Mouse (Mus musculus) fibroblast of lung, adult 2 months (primary cell): ENCODE measurements around the gene Cdh18.
"Not testable (repeated sequence)": the region's sequence is repeated elsewhere in the genome, so short reads cannot be mapped to it uniquely, and the experiment has no call there.

ENCODE experiments used
- DNase-seq: peaks from one replicate; pipeline ENCODE4 v3.0.0-alpha.2; 2011; ENCODE audit warnings: low read depth

Cdh18 gene

GRCm38 (mm10) chr15:23230616-23231015 is 681.8 kb downstream of the Cdh18 start:
- DNase-seq, result no peak

GRCm38 (mm10) chr15:23257751-23258440 is 709.1 kb downstream of the Cdh18 start:
- no peak for DNase-seq

GRCm38 (mm10) chr15:23278421-23278820 is 729.6 kb downstream of the Cdh18 start:
- DNase-seq, result no peak

GRCm38 (mm10) chr15:23305018-23305417 is 756.2 kb downstream of the Cdh18 start:
- DNase-seq, result no peak

GRCm38 (mm10) chr15:23316766-23317165 is 767.9 kb downstream of the Cdh18 start:
- no peak for DNase-seq

GRCm38 (mm10) chr15:23317409-23317808 is 768.6 kb downstream of the Cdh18 start:
- DNase-seq, result no peak

GRCm38 (mm10) chr15:23340338-23340737 is 791.5 kb downstream of the Cdh18 start:
- not testable (repeated sequence) for DNase-seq

- no peak for DNase-seq
Observed at GRCm38 (mm10) chr15:23351078-23351477, 802.3 kb downstream of the Cdh18 start.

- DNase-seq, result no peak
Observed at GRCm38 (mm10) chr15:23366325-23366724, 817.5 kb downstream of the Cdh18 start.

GRCm38 (mm10) chr15:23367712-23368111 is 818.9 kb downstream of the Cdh18 start:
- no peak for DNase-seq

- DNase-seq, result no peak
Observed at GRCm38 (mm10) chr15:23378016-23378750, 829.4 kb downstream of the Cdh18 start.

GRCm38 (mm10) chr15:23385816-23386215 is 837.0 kb downstream of the Cdh18 start:
- DNase-seq, result no peak

GRCm38 (mm10) chr15:23396646-23397045 is 847.8 kb downstream of the Cdh18 start:
- no peak for DNase-seq

- no peak for DNase-seq
Observed at GRCm38 (mm10) chr15:23403792-23404191, 855.0 kb downstream of the Cdh18 start.

GRCm38 (mm10) chr15:23408256-23408655 is 859.4 kb downstream of the Cdh18 start:
- DNase-seq, result no peak

- no peak for DNase-seq
Observed at GRCm38 (mm10) chr15:23416450-23417080, 867.7 kb downstream of the Cdh18 start.

GRCm38 (mm10) chr15:23418158-23418557 is 869.3 kb downstream of the Cdh18 start:
- DNase-seq, result no peak

GRCm38 (mm10) chr15:23420010-23420409 is 871.2 kb downstream of the Cdh18 start:
- peak; percentile 10 for DNase-seq

GRCm38 (mm10) chr15:23430021-23430420 is 881.2 kb downstream of the Cdh18 start:
- peak; percentile 27 for DNase-seq

- no peak for DNase-seq
Observed at GRCm38 (mm10) chr15:23448542-23448941, 899.7 kb downstream of the Cdh18 start.

- peak; percentile 16 for DNase-seq
Observed at GRCm38 (mm10) chr15:23452098-23452625, 903.3 kb downstream of the Cdh18 start.

- no peak for DNase-seq
Observed at GRCm38 (mm10) chr15:23453331-23453730, 904.5 kb downstream of the Cdh18 start.

GRCm38 (mm10) chr15:23455344-23455743 is 906.5 kb downstream of the Cdh18 start:
- no peak for DNase-seq
